Mouse (Mus musculus) neural tube, embryonic 15.5 days (tissue): ENCODE data around the gene Mllt11. TPM values are rescaled to one million over a fixed set of nuclear protein-coding genes. Genes with fewer than 3 reads are reported as not detected.
A peak's percentile ranks its signal among the peaks of the same experiment; 100 is the strongest.
"Not testable (repeated sequence)": the region's sequence is repeated elsewhere in the genome, so short reads cannot be mapped to it uniquely, and the experiment has no call there.

Source experiments
- ATAC-seq: fragments of 200-750 bp; cut with Nextera tagmentation; 2 replicates; pipeline ENCODE4 v1.8.0; 2017; ENCODE audit warnings: mild to moderate bottlenecking, moderate TSS enrichment, moderate library complexity; ENCODE audit not compliant: low FRiP score
- H3K27ac ChIP-seq: fragments of 300-500 bp; sonication (generic); replicated peaks from 2 replicates; pipeline ENCODE4 v1.5.1; 2015; ENCODE audit warnings: mild to moderate bottlenecking, inconsistent platforms
- H3K27me3 ChIP-seq: fragments of 300-500 bp; sonication (generic); replicated peaks from 2 replicates; pipeline ENCODE4 v1.6.1; 2015; ENCODE audit warnings: inconsistent platforms
- H3K36me3 ChIP-seq: fragments of 300-500 bp; sonication (generic); 2 replicates; pipeline ENCODE4 v1.6.1; 2015; ENCODE audit warnings: inconsistent platforms
- H3K4me1 ChIP-seq: fragments of 300-500 bp; sonication (generic); 2 replicates; pipeline ENCODE4 v1.6.1; 2015; ENCODE audit warnings: inconsistent platforms
- H3K4me2 ChIP-seq: fragments of 300-500 bp; sonication (generic); 2 replicates; pipeline ENCODE4 v1.6.1; 2015; ENCODE audit warnings: inconsistent platforms, mild to moderate bottlenecking, moderate library complexity
- H3K4me3 ChIP-seq: fragments of 300-500 bp; sonication (generic); replicated peaks from 2 replicates; pipeline ENCODE4 v1.5.1; 2015; ENCODE audit warnings: mild to moderate bottlenecking, inconsistent platforms
- H3K9ac ChIP-seq: fragments of 300-500 bp; sonication (generic); replicated peaks from 2 replicates; pipeline ENCODE4 v1.6.1; 2015; ENCODE audit warnings: mild to moderate bottlenecking, inconsistent platforms
- H3K9me3 ChIP-seq: fragments of 300-500 bp; sonication (generic); replicated peaks from 2 replicates; pipeline ENCODE4 v1.6.1; 2016; ENCODE audit warnings: inconsistent platforms
- WGBS: fragments of 180-500 bp; shearing (Covaris S2); methylation state at CpG from one replicate; pipeline ENCODE4 v1.1.7; 2015; ENCODE audit warnings: mixed read lengths; 5-methylcytosine and 5-hydroxymethylcytosine counted together
- polyA plus RNA-seq: library from polyadenylated mRNA; unstranded; fragments of >200 nt; fragmentation: Nextera tagmentation; extraction: Ambion mirVana; gene quantifications from 2 replicates; pipeline ENCODE4 v1.2.1, GENCODE M21; 2015

The Mllt11 gene
- polyA plus RNA-seq, 1 experiment from 2014 or later, result 346 TPM

DNA sequence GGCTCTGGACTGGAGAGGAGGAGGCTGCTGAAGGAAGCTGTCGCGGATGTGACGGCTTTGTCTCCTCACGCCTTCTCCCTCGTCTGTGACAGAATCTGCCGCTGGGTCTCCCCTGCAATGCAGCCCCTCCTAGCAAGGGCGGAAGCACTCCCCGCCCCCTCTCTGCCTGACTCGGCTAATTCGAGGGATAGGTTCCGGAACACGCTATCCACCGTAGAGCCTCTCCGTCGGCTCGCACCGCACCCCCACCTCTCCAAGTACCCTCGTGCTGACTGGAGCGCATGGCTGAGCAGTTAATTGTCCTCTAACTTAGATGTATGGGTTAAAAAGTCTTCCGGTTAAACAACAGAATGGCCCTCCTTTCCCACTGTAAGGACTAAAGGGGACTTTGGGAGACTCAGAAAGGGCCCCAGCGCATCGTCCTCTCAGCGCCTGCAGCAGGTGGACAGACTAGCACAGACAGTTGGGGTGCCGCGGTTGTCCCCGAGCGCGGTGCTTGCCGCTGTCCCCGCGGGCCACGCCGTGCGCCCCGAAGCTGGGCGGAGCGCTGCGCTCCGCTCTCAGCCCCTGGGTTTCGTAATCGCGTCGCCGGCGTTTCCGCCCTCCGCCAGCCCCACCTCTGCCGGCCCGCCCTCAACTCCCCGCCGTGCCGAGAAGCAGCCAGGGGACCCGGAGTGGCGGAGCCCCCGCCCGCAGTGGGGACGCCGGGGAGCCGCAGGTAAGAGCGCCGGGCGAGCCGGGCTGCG is 3.6 kb downstream of the Mllt11 start, which contains the start of gene Cdc42se1:
Gene Cdc42se1, plus strand, starts transcription at position 585 of the 746 bp plus-strand sequence.
- WGBS, result under 1% methylated on average over 62 of the region's 64 CpGs
- no peaks in the 10 kb centered on the region for H3K27me3 ChIP-seq
- peak within 1 kb of the TSS; percentile 86 for H3K4me2 ChIP-seq
- H3K4me1 ChIP-seq, result peaks cover 67% of the 10 kb centered on the region
- H3K4me3 ChIP-seq, result peak within 1 kb of the TSS; percentile 80
- H3K27ac ChIP-seq, result peak within 1 kb of the TSS; percentile 99
- peak within 1 kb of the TSS; percentile 83 for H3K9ac ChIP-seq
- no peaks in the 10 kb centered on the region for H3K9me3 ChIP-seq
- peaks cover 37% of the 10 kb centered on the region for H3K36me3 ChIP-seq
- peak; percentile 93 for ATAC-seq

DNA sequence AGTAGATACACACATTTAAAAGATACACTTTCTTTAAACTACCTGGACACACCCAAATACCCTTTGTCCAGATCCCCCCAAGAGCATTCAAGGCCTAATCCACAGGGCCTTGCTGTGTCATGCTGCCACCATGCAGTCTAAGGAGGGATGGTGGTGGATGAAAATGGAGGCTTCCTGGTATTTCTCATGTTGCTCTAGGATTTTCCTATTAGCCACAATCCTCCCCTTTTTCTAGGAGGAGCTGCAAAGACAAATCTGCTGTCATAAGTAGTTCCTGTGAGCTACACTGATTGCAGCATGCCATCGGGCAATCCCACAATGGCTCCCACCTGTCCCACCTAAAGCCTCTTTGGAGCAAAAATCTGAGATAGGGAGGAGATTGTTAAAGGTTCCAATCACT is 4.8 kb downstream of the Mllt11 start:
- Histone ChIP-seq H3K9ac (peak overlapping the region; percentile 83), H3K27me3 (no peaks in the 10 kb centered on the region), H3K9me3 (no peaks in the 10 kb centered on the region), H3K36me3 (peaks cover 36% of the 10 kb centered on the region), H3K4me2 (peak overlapping the region; percentile 86), H3K27ac (peak overlapping the region; percentile 99), H3K4me3 (peak overlapping the region; percentile 80), H3K4me1 (peaks cover 70% of the 10 kb centered on the region)
- WGBS, result 3% methylated on average over 1 of the region's 1 CpGs
- no peak for ATAC-seq

DNA sequence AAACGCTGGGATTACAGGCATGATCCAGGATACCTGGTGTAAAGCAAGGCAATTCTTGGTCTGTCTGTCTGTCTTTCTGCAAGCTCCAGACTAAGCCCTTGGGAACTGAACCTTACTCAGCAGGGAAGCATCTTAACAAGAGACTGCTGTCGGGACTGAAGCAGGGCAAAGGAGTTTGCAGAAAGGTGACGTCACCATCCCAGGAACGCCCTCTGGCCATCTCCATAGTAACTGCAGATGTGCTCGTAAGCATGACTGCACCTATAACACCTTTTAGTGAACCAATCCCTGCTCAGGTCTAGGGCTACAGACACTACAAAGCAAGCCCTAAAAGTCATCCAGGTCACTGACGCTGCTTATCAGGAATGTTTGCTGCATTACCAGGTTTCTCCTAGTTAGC is 7.7 kb downstream of the Mllt11 start:
- Histone ChIP-seq H3K27me3 (no peaks in the 10 kb centered on the region), H3K4me2 (peak overlapping the region; percentile 86), H3K27ac (no peak overlapping the region), H3K9me3 (no peaks in the 10 kb centered on the region), H3K36me3 (peaks cover 51% of the 10 kb centered on the region), H3K4me3 (no peak overlapping the region), H3K9ac (no peak overlapping the region), H3K4me1 (peaks cover 45% of the 10 kb centered on the region)
- no peak for ATAC-seq
- 35% methylated on average over 6 of the region's 6 CpGs for WGBS

DNA sequence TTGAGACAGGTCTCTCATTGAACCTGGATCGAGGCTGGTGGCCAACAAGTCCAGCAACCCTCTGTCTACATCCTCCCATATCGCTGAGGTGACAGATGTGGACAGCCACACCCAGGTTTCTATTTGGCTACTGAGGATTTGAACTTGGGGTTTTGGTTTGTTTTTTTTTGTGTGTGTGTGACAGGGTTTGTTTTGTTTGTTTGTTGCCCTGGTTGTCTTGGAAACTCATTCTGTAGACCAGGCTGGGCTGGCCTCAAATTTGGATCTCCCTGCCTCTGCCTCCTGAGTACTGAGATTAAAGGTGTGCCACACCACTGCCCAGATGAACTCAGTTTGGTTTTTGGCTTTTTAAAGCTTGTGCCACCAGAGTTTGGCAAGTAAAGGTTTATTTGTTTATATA is 8.9 kb downstream of the Mllt11 start:
- ATAC-seq, result no peak
- Histone ChIP-seq H3K4me2 (no peak overlapping the region), H3K4me1 (peaks cover 51% of the 10 kb centered on the region), H3K9ac (no peak overlapping the region), H3K36me3 (peaks cover 59% of the 10 kb centered on the region), H3K27ac (no peak overlapping the region), H3K27me3 (no peaks in the 10 kb centered on the region), H3K9me3 (no peaks in the 10 kb centered on the region), H3K4me3 (no peak overlapping the region)
- 95% methylated on average over 2 of the region's 2 CpGs for WGBS

DNA sequence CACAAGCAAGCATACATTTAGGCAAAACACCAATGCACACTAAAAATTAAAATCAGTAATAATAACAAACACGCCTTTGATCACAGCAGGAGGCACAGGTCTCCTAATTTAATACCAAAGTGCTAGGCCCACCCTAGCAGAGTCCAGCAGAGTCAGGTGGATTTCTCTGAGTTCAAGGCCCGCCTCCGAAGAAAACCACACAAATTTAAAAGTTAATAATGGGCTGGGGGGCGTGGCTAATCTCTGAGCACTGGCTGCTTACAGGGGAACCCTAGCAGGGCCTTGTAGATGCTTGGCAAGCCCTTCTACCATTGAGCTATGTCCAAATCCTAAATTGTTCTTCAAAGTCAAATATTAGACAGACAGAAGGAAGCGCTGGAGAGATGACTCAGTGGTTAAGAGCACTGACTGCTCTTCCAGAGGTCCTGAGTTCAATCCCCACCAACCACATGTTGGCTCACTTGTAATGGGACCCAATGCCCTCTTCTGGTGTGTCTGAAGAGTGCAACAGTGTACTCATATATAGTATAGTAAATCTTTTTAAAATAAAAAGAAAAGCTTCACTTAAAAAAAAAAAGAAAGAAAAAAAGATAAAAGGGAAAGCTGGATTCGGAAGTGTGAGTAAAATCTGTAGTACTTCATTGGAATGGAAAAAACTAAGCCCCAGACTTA is 13.4 kb downstream of the Mllt11 start:
- Histone ChIP-seq H3K4me3 (peak overlapping the region; percentile 61), H3K9me3 (no peaks in the 10 kb centered on the region), H3K4me2 (peak overlapping the region; percentile 61), H3K36me3 (peaks cover 49% of the 10 kb centered on the region), H3K4me1 (peaks cover 31% of the 10 kb centered on the region), H3K9ac (no peak overlapping the region), H3K27ac (peak overlapping the region; percentile 93; the same call in 1 of the 2 replicates), H3K27me3 (no peaks in the 10 kb centered on the region)
- 79% methylated on average over 6 of the region's 6 CpGs for WGBS
- ATAC-seq, result no peak

DNA sequence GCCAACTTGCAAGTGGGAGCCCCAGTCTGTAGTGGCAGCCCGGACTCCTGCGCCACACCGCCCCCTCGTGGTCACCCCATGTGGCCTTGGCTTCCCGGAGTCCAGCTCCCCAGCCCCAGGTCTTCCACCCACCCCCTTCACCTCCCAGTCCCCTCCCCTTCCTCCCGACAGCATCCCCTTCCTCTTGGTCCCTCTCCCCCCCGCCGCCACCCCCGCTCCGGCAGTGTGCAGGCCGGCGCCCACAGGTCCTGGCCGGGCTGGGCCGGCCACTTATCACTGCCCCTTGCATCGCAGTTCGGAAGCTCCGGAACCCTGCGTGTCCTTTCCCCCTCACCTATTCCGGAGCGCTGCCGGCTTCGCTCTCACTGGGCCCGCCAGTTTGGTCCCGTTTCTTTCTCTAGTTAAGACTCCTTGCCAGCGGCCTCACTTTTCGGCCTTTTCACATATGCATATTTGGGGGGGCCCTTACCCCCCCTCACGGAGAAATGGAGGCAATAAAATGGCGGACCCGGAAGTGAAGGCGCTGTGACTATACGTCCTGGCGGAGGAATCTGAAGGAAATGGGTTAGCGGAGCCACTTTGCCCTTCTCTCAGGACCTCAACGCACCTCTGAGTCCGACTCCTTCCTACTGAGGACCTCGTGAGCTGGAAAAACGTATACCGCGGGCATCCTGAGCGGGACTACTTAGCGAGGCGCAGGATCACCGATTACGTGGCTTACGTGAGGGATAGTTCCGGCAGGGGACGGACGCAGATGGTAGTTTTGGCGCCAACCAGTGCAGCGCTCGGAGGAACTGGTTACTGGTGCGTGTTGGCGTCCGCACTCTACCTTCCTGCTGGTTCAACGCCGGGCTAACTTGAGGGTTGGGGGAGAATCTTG is 14.5 kb downstream of the Mllt11 start, which contains the start of gene Gabpb2:
Gene Gabpb2, minus strand, starts transcription at position 662 of the 880 bp plus-strand sequence.
- peak within 1 kb of the TSS; percentile 93 for H3K27ac ChIP-seq
- peaks cover 22% of the 10 kb centered on the region for H3K4me1 ChIP-seq
- peak; percentile 88 for ATAC-seq
- WGBS, result 1% methylated on average over 55 of the region's 56 CpGs
- H3K9me3 ChIP-seq, result no peaks in the 10 kb centered on the region
- peak within 1 kb of the TSS; percentile 71 for H3K9ac ChIP-seq
- no peaks in the 10 kb centered on the region for H3K27me3 ChIP-seq
- H3K4me3 ChIP-seq, result peak within 1 kb of the TSS; percentile 61
- H3K4me2 ChIP-seq, result peak within 1 kb of the TSS; percentile 61
- H3K36me3 ChIP-seq, result peaks cover 38% of the 10 kb centered on the region

DNA sequence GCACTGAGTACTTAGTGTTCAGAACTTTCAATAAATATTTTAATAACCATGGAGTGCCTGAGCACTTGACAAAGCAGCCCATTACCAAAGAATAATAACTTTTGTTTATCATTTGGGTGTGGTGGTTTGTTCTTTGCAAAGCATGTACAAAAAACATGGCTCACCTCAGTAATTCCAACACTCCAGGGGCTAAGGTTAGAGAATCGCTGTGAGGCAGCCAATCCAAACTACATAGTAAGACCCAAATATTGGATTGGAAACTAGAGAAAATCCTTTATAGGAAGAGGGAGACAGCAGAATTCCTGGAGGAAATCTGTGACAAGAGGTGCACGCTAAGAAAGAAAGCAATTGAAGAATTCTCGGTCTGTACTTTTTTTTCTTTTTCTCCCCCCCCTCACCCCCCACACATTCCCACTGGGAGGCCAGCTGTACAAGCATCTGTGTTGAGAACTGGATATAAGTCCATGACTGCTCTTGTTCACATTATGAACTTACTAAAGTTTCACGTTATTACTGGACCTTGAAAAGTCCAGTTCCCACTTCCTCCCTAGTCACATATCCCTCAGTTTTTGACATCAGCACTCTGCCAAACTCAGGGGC is 15.2 kb downstream of the Mllt11 start:
- peak overlapping the region; percentile 71; the same call in 1 of the 2 replicates for H3K9ac ChIP-seq
- peak; percentile 23 for ATAC-seq
- peak overlapping the region; percentile 93 for H3K27ac ChIP-seq
- peak overlapping the region; percentile 61 for H3K4me2 ChIP-seq
- no peaks in the 10 kb centered on the region for H3K9me3 ChIP-seq
- H3K4me3 ChIP-seq, result peak overlapping the region; percentile 61
- no peaks in the 10 kb centered on the region for H3K27me3 ChIP-seq
- 23% methylated on average over 4 of the region's 4 CpGs for WGBS
- H3K36me3 ChIP-seq, result peaks cover 36% of the 10 kb centered on the region
- H3K4me1 ChIP-seq, result peaks cover 22% of the 10 kb centered on the region

DNA sequence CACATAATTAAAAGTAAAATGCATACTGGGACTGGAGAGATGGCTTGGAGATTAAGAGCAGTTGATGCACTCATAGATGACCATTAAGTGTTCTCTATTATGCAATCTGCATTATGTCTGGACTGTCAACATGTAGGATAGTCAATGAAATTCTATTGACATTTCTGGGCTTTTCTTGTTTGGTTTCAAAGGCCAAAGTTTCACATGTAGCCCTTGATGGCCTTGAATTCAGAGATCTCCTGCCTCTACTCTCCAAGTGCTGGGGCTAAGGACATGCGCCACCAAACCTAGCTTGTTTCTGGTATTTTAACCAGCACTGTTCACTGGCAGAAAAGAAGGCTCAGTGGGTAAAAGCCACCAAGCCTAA is 18.4 kb downstream of the Mllt11 start:
- ATAC-seq, result no peak
- Histone ChIP-seq H3K4me1 (peaks cover 16% of the 10 kb centered on the region), H3K9ac (no peak overlapping the region), H3K4me2 (no peak overlapping the region), H3K9me3 (no peaks in the 10 kb centered on the region), H3K27ac (no peak overlapping the region), H3K27me3 (no peaks in the 10 kb centered on the region), H3K36me3 (peaks cover 11% of the 10 kb centered on the region), H3K4me3 (no peak overlapping the region)
- 100% methylated on average over 1 of the region's 1 CpGs for WGBS

DNA sequence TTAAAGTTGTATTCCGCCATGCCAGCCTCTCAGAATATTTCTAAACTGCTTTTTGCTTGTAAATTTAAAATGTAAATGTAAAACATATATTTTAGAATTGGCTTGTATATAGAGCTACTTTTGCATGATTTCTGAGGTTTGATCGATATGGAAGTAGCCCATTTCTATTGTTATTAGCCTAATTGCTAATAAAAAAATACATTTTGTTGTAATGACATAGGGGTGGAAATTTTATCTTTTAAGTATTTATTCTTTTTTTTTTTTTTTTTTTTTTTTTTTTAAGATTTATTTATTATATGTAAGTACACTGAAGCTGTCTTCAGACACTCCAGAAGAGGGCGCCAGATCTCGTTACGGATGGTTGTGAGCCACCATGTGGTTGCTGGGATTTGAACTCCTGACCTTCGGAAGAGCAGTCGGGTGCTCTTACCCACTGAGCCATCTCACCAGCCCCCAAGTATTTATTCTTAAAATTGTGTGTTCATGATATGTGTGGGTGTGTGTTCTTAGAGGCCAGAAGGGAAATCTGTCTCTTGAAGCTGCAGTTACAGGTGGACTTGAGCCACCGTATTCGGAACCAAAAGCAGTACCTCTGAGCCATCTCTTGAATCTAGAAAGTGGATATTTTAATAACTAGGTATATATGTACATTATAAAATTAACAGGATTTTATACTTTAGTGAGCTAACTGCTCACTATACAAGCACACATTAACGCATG is 18.9 kb downstream of the Mllt11 start:
- not testable (repeated sequence) for H3K27ac ChIP-seq, H3K9me3 ChIP-seq, H3K27me3 ChIP-seq, H3K9ac ChIP-seq, H3K4me2 ChIP-seq, ATAC-seq, H3K4me3 ChIP-seq
- H3K36me3 ChIP-seq, result peaks cover 10% of the 10 kb centered on the region
- WGBS, result 97% methylated on average over 9 of the region's 10 CpGs
- H3K4me1 ChIP-seq, result peaks cover 11% of the 10 kb centered on the region

DNA sequence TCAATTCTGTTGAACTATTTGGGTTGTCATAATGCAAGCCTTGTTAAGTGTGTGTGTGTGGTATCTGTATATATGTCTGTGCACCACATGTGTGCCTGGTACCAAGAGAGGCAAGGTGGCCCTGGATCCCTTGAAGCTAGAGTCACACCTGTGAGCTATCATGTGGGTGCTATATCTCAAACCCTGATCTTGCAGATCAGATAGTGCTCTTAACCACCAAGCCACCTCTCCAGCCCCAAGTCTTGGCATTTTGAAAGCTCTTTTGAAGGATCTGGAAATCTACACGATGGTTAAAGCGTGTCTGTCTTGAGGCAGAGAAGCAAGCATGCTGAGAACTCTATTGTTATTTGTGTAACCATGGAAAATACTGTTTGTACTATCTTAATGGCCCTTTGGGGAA is 21.4 kb downstream of the Mllt11 start:
- H3K4me3 ChIP-seq, result no peak overlapping the region

More for the DNA sequence above, 21.4 kb downstream of the Mllt11 start:
- H3K27me3 ChIP-seq, result no peaks in the 10 kb centered on the region
- no peak overlapping the region for H3K9ac ChIP-seq
- no peaks in the 10 kb centered on the region for H3K9me3 ChIP-seq
- no peak overlapping the region for H3K4me2 ChIP-seq
- no peak for ATAC-seq
- peaks cover 17% of the 10 kb centered on the region for H3K36me3 ChIP-seq
- WGBS, result 48% methylated on average over 2 of the region's 2 CpGs
- H3K4me1 ChIP-seq, result no peaks in the 10 kb centered on the region
- no peak overlapping the region for H3K27ac ChIP-seq
